Mouse (Mus musculus): ENCODE results near the gene Pxk. TPM values are rescaled to one million over a fixed set of nuclear protein-coding genes. Genes with fewer than 3 reads are reported as not detected.
"Not testable (repeated sequence)": the region's sequence is repeated elsewhere in the genome, so short reads cannot be mapped to it uniquely, and the experiment has no call there.

The Pxk gene
- polyA plus RNA-seq, 1 experiment from 2014 or later: 15.7 TPM

DNA sequence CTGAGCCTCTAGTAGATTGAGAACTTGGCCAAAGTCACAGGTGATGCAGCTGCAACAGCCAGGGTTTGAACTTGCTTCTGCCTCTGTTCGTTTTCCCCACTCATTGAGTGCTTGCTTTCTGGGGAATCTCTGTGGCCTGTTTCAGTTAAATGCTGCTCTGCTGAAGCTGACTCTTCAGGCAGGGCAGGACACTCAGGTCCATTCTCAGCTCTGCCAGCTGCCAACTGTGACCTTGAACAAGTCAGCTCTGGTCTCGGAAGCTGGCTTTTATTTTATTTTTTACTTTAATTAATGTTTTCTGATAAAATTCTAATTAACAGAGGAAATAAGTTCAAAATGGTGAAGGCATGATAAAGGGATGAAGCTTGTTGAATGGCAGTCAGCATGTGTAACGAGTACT lies 60.7 kb downstream of the Pxk start:
- H3K4me1 ChIP-seq (ENCODE audit: insufficient read depth): no peaks in the 10 kb centered on the region
- ATAC-seq (no peak), DNase-seq (no peak)
- peaks cover 49% of the 10 kb centered on the region for H3K36me3 ChIP-seq (replicated peaks; ENCODE audit: insufficient read depth, low read length)
- no peaks in the 10 kb centered on the region for H3K27me3 ChIP-seq (ENCODE audit: insufficient read depth, low read length)
- H3K9me3 ChIP-seq (ENCODE audit: low read length): no peaks in the 10 kb centered on the region
- no peak for TF ChIP-seq CTCF (IDR thresholded peaks at IDR 0.05; ENCODE audit: low read depth)
- no peak for TF ChIP-seq EP300 (IDR thresholded peaks at IDR 0.05; ENCODE audit: low read depth)
- H3K4me3 ChIP-seq (ENCODE audit: low read depth, low read length): no peak overlapping the region
- no peak overlapping the region for H3K27ac ChIP-seq (ENCODE audit: low read depth)
- H3K4me2 ChIP-seq (ENCODE audit: low read depth, low read length): no peak overlapping the region
- no peak overlapping the region for H3K9ac ChIP-seq (replicated peaks)
- WGBS (ENCODE audit: insufficient replicate concordance): 84% methylated on average over 3 of the region's 3 CpGs

GRCm38 (mm10) chr14:8159141-8159540 lies 61.1 kb downstream of the Pxk start:
- TF ChIP-seq EP300 (IDR thresholded peaks at IDR 0.05; ENCODE audit: low read depth) (no peak), CTCF (IDR thresholded peaks at IDR 0.05; ENCODE audit: low read depth) (no peak)
- Histone ChIP-seq H3K4me2 (ENCODE audit: low read depth, low read length) (no peak overlapping the region), H3K27me3 (ENCODE audit: insufficient read depth, low read length) (no peaks in the 10 kb centered on the region), H3K9ac (replicated peaks) (no peak overlapping the region), H3K36me3 (replicated peaks; ENCODE audit: insufficient read depth, low read length) (peaks cover 53% of the 10 kb centered on the region), H3K4me3 (ENCODE audit: low read depth, low read length) (no peak overlapping the region), H3K9me3 (ENCODE audit: low read length) (no peaks in the 10 kb centered on the region), H3K27ac (ENCODE audit: low read depth) (no peak overlapping the region), H3K4me1 (ENCODE audit: insufficient read depth) (no peaks in the 10 kb centered on the region)
- ATAC-seq (no peak), DNase-seq (no peak)
- WGBS (ENCODE audit: insufficient replicate concordance): 79% methylated on average over 3 of the region's 3 CpGs

- H3K27me3 ChIP-seq (ENCODE audit: insufficient read depth, low read length): no peaks in the 10 kb centered on the region
- no peaks in the 10 kb centered on the region for H3K4me1 ChIP-seq (ENCODE audit: insufficient read depth)
- DNase-seq: peak; percentile 25
- TF ChIP-seq CTCF (IDR thresholded peaks at IDR 0.05; ENCODE audit: low read depth): peak; percentile 62
- TF ChIP-seq EP300 (IDR thresholded peaks at IDR 0.05; ENCODE audit: low read depth): no peak
- no peak overlapping the region for H3K9ac ChIP-seq (replicated peaks)
- no peak overlapping the region for H3K4me3 ChIP-seq (ENCODE audit: low read depth, low read length)
- no peaks in the 10 kb centered on the region for H3K9me3 ChIP-seq (ENCODE audit: low read length)
- ATAC-seq: peak; percentile 45; the same call in 1 of the 2 replicates
- WGBS (ENCODE audit: insufficient replicate concordance): 80% methylated on average over 2 of the region's 2 CpGs
- no peak overlapping the region for H3K27ac ChIP-seq (ENCODE audit: low read depth)
- no peak overlapping the region for H3K4me2 ChIP-seq (ENCODE audit: low read depth, low read length)
- peaks cover 64% of the 10 kb centered on the region for H3K36me3 ChIP-seq (replicated peaks; ENCODE audit: insufficient read depth, low read length)
Measured at GRCm38 (mm10) chr14:8161777-8162176, 63.8 kb downstream of the Pxk start.

- Histone ChIP-seq H3K4me1 (ENCODE audit: insufficient read depth) (no peaks in the 10 kb centered on the region), H3K4me2 (ENCODE audit: low read depth, low read length) (no peak overlapping the region), H3K9ac (replicated peaks) (no peak overlapping the region), H3K4me3 (ENCODE audit: low read depth, low read length) (no peak overlapping the region), H3K36me3 (replicated peaks; ENCODE audit: insufficient read depth, low read length) (peaks cover 85% of the 10 kb centered on the region), H3K27me3 (ENCODE audit: insufficient read depth, low read length) (no peaks in the 10 kb centered on the region), H3K9me3 (ENCODE audit: low read length) (no peaks in the 10 kb centered on the region), H3K27ac (ENCODE audit: low read depth) (no peak overlapping the region)
- no peak for ATAC-seq
- no peak for DNase-seq
- WGBS (ENCODE audit: insufficient replicate concordance): 75% methylated on average over 7 of the region's 7 CpGs
- TF ChIP-seq CTCF (IDR thresholded peaks at IDR 0.05; ENCODE audit: low read depth) (no peak), EP300 (IDR thresholded peaks at IDR 0.05; ENCODE audit: low read depth) (no peak)
Measured at GRCm38 (mm10) chr14:8164463-8164862, 66.5 kb downstream of the Pxk start.

DNA sequence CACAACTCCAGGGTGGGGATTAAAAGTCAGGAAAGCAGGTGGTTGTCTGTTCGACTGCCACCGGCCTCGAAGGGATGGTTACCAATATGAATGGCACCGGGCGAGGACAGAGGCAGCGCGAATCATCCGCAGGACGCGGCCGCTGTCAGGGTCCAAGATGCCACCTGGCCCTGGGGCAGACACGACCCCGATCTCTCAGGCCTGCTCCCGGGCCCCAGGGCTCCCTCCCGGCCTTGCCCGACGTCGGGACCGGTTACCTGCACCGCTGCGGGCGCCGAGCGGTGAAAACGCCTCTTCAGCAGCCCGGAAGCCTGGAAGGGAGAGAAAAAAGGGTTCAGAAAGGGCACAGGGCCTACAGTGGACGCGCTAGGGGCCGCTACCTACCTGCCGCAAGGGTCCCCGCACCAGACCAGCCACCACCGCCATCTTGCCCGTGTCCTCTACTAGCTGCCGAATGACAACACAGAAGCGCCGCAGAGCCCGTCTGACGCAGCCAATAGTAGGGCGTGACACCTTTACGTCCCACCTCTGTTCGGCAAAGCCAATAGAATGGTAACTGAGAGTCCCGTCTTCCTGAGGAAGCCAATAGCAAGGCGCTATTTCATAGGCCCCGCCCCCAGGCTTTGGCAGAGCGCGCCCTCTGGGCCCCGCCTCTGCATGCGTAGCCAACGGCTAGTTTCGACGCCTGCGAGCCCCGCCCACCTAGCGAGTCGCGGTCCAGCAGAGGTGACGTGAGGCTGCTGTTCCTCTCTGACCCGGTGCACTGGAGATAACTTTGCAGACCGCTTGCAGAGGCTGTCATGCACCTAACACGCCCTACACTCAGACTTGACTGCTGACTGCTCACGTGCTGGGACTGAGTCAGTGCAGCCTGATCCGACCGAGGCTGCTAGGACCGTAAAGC lies 74.7 kb downstream of the Pxk start, which contains the start of gene Pdhb:
Gene Pdhb, minus strand, starts transcription at position 519 of the 904 bp plus-strand sequence.
- H3K4me3 ChIP-seq (ENCODE audit: low read depth, low read length): peak within 1 kb of the TSS; percentile 76
- DNase-seq (peak; percentile 99), ATAC-seq (peak; percentile 96)
- peak within 1 kb of the TSS; percentile 92 for H3K4me2 ChIP-seq (ENCODE audit: low read depth, low read length)
- WGBS (ENCODE audit: insufficient replicate concordance): 0% methylated on average over 64 of the region's 64 CpGs
- no peaks in the 10 kb centered on the region for H3K27me3 ChIP-seq (ENCODE audit: insufficient read depth, low read length)
- no peaks in the 10 kb centered on the region for H3K9me3 ChIP-seq (ENCODE audit: low read length)
- H3K36me3 ChIP-seq (replicated peaks; ENCODE audit: insufficient read depth, low read length): peaks cover 30% of the 10 kb centered on the region
- H3K9ac ChIP-seq (replicated peaks): peak within 1 kb of the TSS; percentile 86
- H3K4me1 ChIP-seq (ENCODE audit: insufficient read depth): peaks cover 11% of the 10 kb centered on the region
- TF ChIP-seq CTCF (IDR thresholded peaks at IDR 0.05; ENCODE audit: low read depth) (0 out of 2 replicates have a peak, but pooled peaks have one; percentile 30), EP300 (IDR thresholded peaks at IDR 0.05; ENCODE audit: low read depth) (no peak)
- H3K27ac ChIP-seq (ENCODE audit: low read depth): peak within 1 kb of the TSS; percentile 93

- Histone ChIP-seq H3K36me3 (replicated peaks; ENCODE audit: insufficient read depth, low read length) (peaks cover 21% of the 10 kb centered on the region), H3K4me1 (ENCODE audit: insufficient read depth) (peaks cover 11% of the 10 kb centered on the region), H3K4me2 (ENCODE audit: low read depth, low read length) (peak overlapping the region; percentile 92), H3K4me3 (ENCODE audit: low read depth, low read length) (peak overlapping the region; percentile 50), H3K27ac (ENCODE audit: low read depth) (peak overlapping the region; percentile 93), H3K9ac (replicated peaks) (peak overlapping the region; percentile 54)
- DNase-seq; H3K9me3 ChIP-seq (ENCODE audit: low read length); H3K27me3 ChIP-seq (ENCODE audit: insufficient read depth, low read length); ATAC-seq: not testable (repeated sequence)
- TF ChIP-seq CTCF (IDR thresholded peaks at IDR 0.05; ENCODE audit: low read depth): peak; percentile 50
- 19% methylated on average over 5 of the region's 7 CpGs for WGBS (ENCODE audit: insufficient replicate concordance)
Measured at GRCm38 (mm10) chr14:8173542-8174250, 75.7 kb downstream of the Pxk start.

All from liver, postnatal 0 days (tissue).